Mouse (Mus musculus) stomach, postnatal 0 days (tissue): Measurements from ENCODE around the gene Rsbn1l.

Experiments used
- CTCF ChIP-seq: IDR thresholded peaks from 2 replicates; pipeline ENCODE4 v1.5.1; 2016; ENCODE audit warnings: antibody characterized with exemption, low read depth, mild to moderate bottlenecking, moderate library complexity
- EP300 ChIP-seq: optimal IDR thresholded peaks from 2 replicates; pipeline ENCODE3; 2016; ENCODE audit warnings: antibody characterized with exemption

DNA sequence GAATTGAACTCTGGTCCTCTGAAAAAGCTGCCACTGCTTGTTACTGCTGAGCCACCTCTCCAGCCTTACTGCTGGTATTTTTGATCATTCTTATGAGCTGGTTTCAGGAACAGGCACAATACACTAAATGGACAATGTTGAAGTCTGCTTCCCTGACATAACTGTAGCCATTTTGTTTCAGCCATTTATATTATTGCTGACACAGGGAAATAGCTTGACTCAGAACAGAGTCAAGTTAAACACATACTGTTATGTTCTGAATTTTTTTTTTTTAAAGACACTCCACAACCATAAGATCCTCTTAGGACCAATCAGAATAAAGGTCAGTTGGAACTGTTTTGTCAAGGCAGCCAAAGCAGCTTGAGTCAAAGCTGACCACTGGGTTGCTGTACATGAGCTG is 27.3 kb upstream of the Rsbn1l start:
- TF ChIP-seq CTCF = no peak
- no peak for TF ChIP-seq EP300
